ENCODE assay signal across 23 mouse cellular contexts in genomic region chr4:136898084-136898598, GRCm38 (mm10). TPM values are rescaled to one million over a fixed set of nuclear protein-coding genes. Genes with fewer than 3 reads are reported as not detected.
A peak's percentile ranks its signal among the peaks of the same experiment; 100 is the strongest.
DNase-seq lines count a peak whose midpoint lies in the region; ATAC-seq and TF ChIP-seq lines count a peak whose summit lies in the region.
"Had no signal": no experiment of that assay in that cellular context is flagged by ENCODE, and none has a peak within 500 bp of the region (broad histone marks: within the 10 kb centered on the region; RNA-seq: fewer than 3 reads in every experiment).

No protein-coding gene starts in this region.

- no peak overlapping the region for H3K4me2 ChIP-seq in hindbrain, postnatal 0 days (ENCODE audit: low read depth, low read length)
- H3K4me2 ChIP-seq in intestine, embryonic 15.5 days (replicated peaks): no peak overlapping the region
- H3K4me2 ChIP-seq in stomach, postnatal 0 days (replicated peaks; ENCODE audit: low read depth): no peak overlapping the region
- H3K4me2 ChIP-seq: forebrain, embryonic 15.5 days; heart, embryonic 12.5 days; liver, embryonic 15.5 days had no signal

- H3K4me3 ChIP-seq in hindbrain, postnatal 0 days (ENCODE audit: low read length): no peak overlapping the region
- H3K4me3 ChIP-seq in hindbrain, embryonic 10.5 days: no peak overlapping the region
- no peak overlapping the region for H3K4me3 ChIP-seq in intestine, embryonic 15.5 days (replicated peaks)
- peak overlapping the region; percentile 8; the same call in 1 of the 2 replicates for H3K4me3 ChIP-seq in stomach, postnatal 0 days (ENCODE audit: low read depth, low read length)
- H3K4me3 ChIP-seq in thymus, adult 2 months (ENCODE audit: control insufficient read depth, insufficient read depth, low read length): no peak overlapping the region
- H3K4me3 ChIP-seq: forebrain, embryonic 15.5 days; heart, embryonic 12.5 days; left cerebral cortex, adult 2 months; limb, embryonic 10.5 days; liver, embryonic 15.5 days had no signal

- WGBS in hindbrain, postnatal 0 days: 59% methylated on average over 9 of the region's 9 CpGs
- WGBS in hindbrain, embryonic 10.5 days: 72% methylated on average over 9 of the region's 9 CpGs
- WGBS in intestine, embryonic 15.5 days: 29% methylated on average over 9 of the region's 9 CpGs
- 13% methylated on average over 9 of the region's 9 CpGs for WGBS in stomach, postnatal 0 days
- WGBS in thymus, adult 2 months: 76% methylated on average over 9 of the region's 9 CpGs

- no peak for TF ChIP-seq POLR2A in thymus, adult 2 months (IDR thresholded peaks at IDR 0.05; ENCODE audit: control insufficient read depth, extremely low read depth, insufficient read depth, low read length, poor library complexity)

- H3K36me3 ChIP-seq in hindbrain, postnatal 0 days (ENCODE audit: insufficient read depth, low read length): no peaks in the 10 kb centered on the region
- no peaks in the 10 kb centered on the region for H3K36me3 ChIP-seq in hindbrain, embryonic 10.5 days
- H3K36me3 ChIP-seq in intestine, embryonic 15.5 days: no peaks in the 10 kb centered on the region
- no peaks in the 10 kb centered on the region for H3K36me3 ChIP-seq in stomach, postnatal 0 days (ENCODE audit: control insufficient read depth, insufficient read depth, low read length)
- no peaks in the 10 kb centered on the region for H3K36me3 ChIP-seq in thymus, adult 2 months (ENCODE audit: control insufficient read depth, insufficient read depth, low read length)
- H3K36me3 ChIP-seq: forebrain, embryonic 15.5 days; heart, embryonic 12.5 days; limb, embryonic 10.5 days; liver, embryonic 15.5 days had no signal

- DNase-seq in hindbrain, postnatal 0 days (ENCODE audit: low spot score): no peak
- no peak for DNase-seq in hindbrain, embryonic 10.5 days (ENCODE audit: low spot score)
- DNase-seq in retina, postnatal 1 day: peak; percentile 29
- DNase-seq in retina, embryonic 14.5 days (ENCODE audit: low spot score): no peak
- no peak for DNase-seq in stomach, postnatal 0 days (ENCODE audit: low spot score)
- DNase-seq in thymus, adult 18-20 months: no peak
- DNase-seq in thymus, adult 2 months: no peak
- DNase-seq: adrenal gland, postnatal 14 days; cerebellum, adult 11 months; cerebellum, postnatal 25 days; kidney, adult 9 months; lung, postnatal 14 days; right cerebral cortex, postnatal 4 days had no signal

- peaks cover 9% of the 10 kb centered on the region for H3K27me3 ChIP-seq in hindbrain, postnatal 0 days (ENCODE audit: insufficient read depth, low read length)
- H3K27me3 ChIP-seq in hindbrain, embryonic 10.5 days (ENCODE audit: insufficient read depth, poor library complexity, severe bottlenecking): peaks cover 66% of the 10 kb centered on the region
- H3K27me3 ChIP-seq in intestine, embryonic 15.5 days (replicated peaks): peaks cover 10% of the 10 kb centered on the region
- H3K27me3 ChIP-seq in stomach, postnatal 0 days (ENCODE audit: control insufficient read depth, insufficient read depth, low read length): no peaks in the 10 kb centered on the region
- no peaks in the 10 kb centered on the region for H3K27me3 ChIP-seq in thymus, adult 2 months (ENCODE audit: control insufficient read depth, insufficient read depth, low read length)

- TF ChIP-seq EP300 in stomach, postnatal 0 days (optimal IDR thresholded peaks at IDR 0.05): no peak

- no peaks in the 10 kb centered on the region for H3K4me1 ChIP-seq in hindbrain, postnatal 0 days (ENCODE audit: insufficient read depth, low read length)
- H3K4me1 ChIP-seq in hindbrain, embryonic 10.5 days (replicated peaks): peaks cover 17% of the 10 kb centered on the region
- no peaks in the 10 kb centered on the region; the same call in none of the 2 replicates for H3K4me1 ChIP-seq in intestine, embryonic 15.5 days (replicated peaks)
- no peaks in the 10 kb centered on the region for H3K4me1 ChIP-seq in stomach, postnatal 0 days (replicated peaks; ENCODE audit: control insufficient read depth, insufficient read depth)
- H3K4me1 ChIP-seq in thymus, adult 2 months (replicated peaks; ENCODE audit: control insufficient read depth, insufficient read depth, low read length): no peaks in the 10 kb centered on the region
- H3K4me1 ChIP-seq: liver, embryonic 15.5 days had no signal

- no peak for TF ChIP-seq CTCF in hindbrain, postnatal 0 days (IDR thresholded peaks at IDR 0.05; ENCODE audit: low read depth)
- no peak for TF ChIP-seq CTCF in stomach, postnatal 0 days (IDR thresholded peaks at IDR 0.05; ENCODE audit: low read depth)
- TF ChIP-seq CTCF in thymus, adult 2 months (IDR thresholded peaks at IDR 0.05; ENCODE audit: borderline replicate concordance, control insufficient read depth, extremely low read depth, insufficient read depth, low read length, poor library complexity): no peak

- H3K9me3 ChIP-seq in hindbrain, postnatal 0 days (ENCODE audit: low read length): no peaks in the 10 kb centered on the region
- no peaks in the 10 kb centered on the region for H3K9me3 ChIP-seq in hindbrain, embryonic 10.5 days
- no peaks in the 10 kb centered on the region for H3K9me3 ChIP-seq in intestine, embryonic 15.5 days
- no peaks in the 10 kb centered on the region for H3K9me3 ChIP-seq in stomach, postnatal 0 days (ENCODE audit: control insufficient read depth, low read length)
- H3K9me3 ChIP-seq: forebrain, embryonic 15.5 days; heart, embryonic 12.5 days; limb, embryonic 10.5 days; liver, embryonic 15.5 days had no signal

- H3K27ac ChIP-seq in hindbrain, postnatal 0 days: no peak overlapping the region; the same call in 1 of the 2 replicates
- H3K27ac ChIP-seq in hindbrain, embryonic 10.5 days: no peak overlapping the region
- no peak overlapping the region for H3K27ac ChIP-seq in intestine, embryonic 15.5 days
- no peak overlapping the region for H3K27ac ChIP-seq in stomach, postnatal 0 days (replicated peaks)
- H3K27ac ChIP-seq in thymus, adult 2 months (ENCODE audit: control insufficient read depth, insufficient read depth, low read length): no peak overlapping the region
- H3K27ac ChIP-seq: forebrain, embryonic 15.5 days; left cerebral cortex, adult 2 months; limb, embryonic 10.5 days; liver, embryonic 15.5 days had no signal

- peak overlapping the region; percentile 17; the same call in 1 of the 2 replicates for H3K9ac ChIP-seq in hindbrain, postnatal 0 days (replicated peaks; ENCODE audit: low read length)
- H3K9ac ChIP-seq in intestine, embryonic 15.5 days: no peak overlapping the region
- no peak overlapping the region for H3K9ac ChIP-seq in stomach, postnatal 0 days (ENCODE audit: low read length)
- H3K9ac ChIP-seq: forebrain, embryonic 15.5 days; heart, embryonic 12.5 days; liver, embryonic 15.5 days had no signal

- ATAC-seq in hindbrain, postnatal 0 days: no peak
- peak; percentile 66 for ATAC-seq in intestine, embryonic 15.5 days
- peak; percentile 47; the same call in 1 of the 2 replicates for ATAC-seq in stomach, postnatal 0 days (ENCODE audit: low FRiP score, low TSS enrichment)
- ATAC-seq: activated CD4-positive, CD25-positive, alpha-beta regulatory T cell, adult 4 months; forebrain, embryonic 15.5 days; hindbrain, embryonic 16.5 days had no signal

RNA-seq across cellular contexts. Expression of gene C1qa, which starts 0.5 kb away (rescaled TPM):
- 49.6 and 55.4 TPM in 2 replicates for total RNA-seq in hindbrain, postnatal 0 days (2014; rRNA removed)
- polyA plus RNA-seq in hindbrain, postnatal 0 days (2015; fragmentation: Nextera tagmentation; extraction: Ambion mirVana): 48.4 and 49.9 TPM in 2 replicates
- 4.8 and 10.8 TPM in 2 replicates for polyA plus RNA-seq in hindbrain, embryonic 10.5 days (2016; fragmentation: Nextera tagmentation; extraction: Ambion mirVana)
- 50.0 and 58.6 TPM in 2 replicates for polyA plus RNA-seq in intestine, embryonic 15.5 days (2015; fragmentation: Nextera tagmentation; extraction: Ambion mirVana)
- 49.7 and 53.0 TPM in 2 replicates for polyA plus RNA-seq in stomach, postnatal 0 days (2015; fragmentation: Nextera tagmentation; extraction: Ambion mirVana)
- polyA plus RNA-seq in thymus, adult 2 months (2012; rRNA removed): 187 and 258 TPM in 2 replicates
- total RNA-seq: megakaryocyte-erythroid progenitor cell, adult 5-6 weeks had no signal

RNA-seq across cellular contexts. Expression of gene C1qc, which starts 5.3 kb away (rescaled TPM):
- 71.8 and 90.1 TPM in 2 replicates for total RNA-seq in hindbrain, postnatal 0 days (2014; rRNA removed)
- 47.1 and 48.3 TPM in 2 replicates for polyA plus RNA-seq in hindbrain, postnatal 0 days (2015; fragmentation: Nextera tagmentation; extraction: Ambion mirVana)
- 7.5 and 18.5 TPM in 2 replicates for polyA plus RNA-seq in hindbrain, embryonic 10.5 days (2016; fragmentation: Nextera tagmentation; extraction: Ambion mirVana)
- 33.3 and 36.3 TPM in 2 replicates for polyA plus RNA-seq in intestine, embryonic 15.5 days (2015; fragmentation: Nextera tagmentation; extraction: Ambion mirVana)
- polyA plus RNA-seq in stomach, postnatal 0 days (2015; fragmentation: Nextera tagmentation; extraction: Ambion mirVana): 48.6 and 49.4 TPM in 2 replicates
- 334 and 468 TPM in 2 replicates for polyA plus RNA-seq in thymus, adult 2 months (2012; rRNA removed)
- total RNA-seq: megakaryocyte-erythroid progenitor cell, adult 5-6 weeks had no signal

RNA-seq across cellular contexts. Expression of gene C1qb, which starts 12.2 kb away (rescaled TPM):
- 65.5 and 72.0 TPM in 2 replicates for total RNA-seq in hindbrain, postnatal 0 days (2014; rRNA removed)
- 75.8 and 79.7 TPM in 2 replicates for polyA plus RNA-seq in hindbrain, postnatal 0 days (2015; fragmentation: Nextera tagmentation; extraction: Ambion mirVana)
- polyA plus RNA-seq in hindbrain, embryonic 10.5 days (2016; fragmentation: Nextera tagmentation; extraction: Ambion mirVana): 23.4 and 38.4 TPM in 2 replicates
- 67.2 and 68.8 TPM in 2 replicates for polyA plus RNA-seq in intestine, embryonic 15.5 days (2015; fragmentation: Nextera tagmentation; extraction: Ambion mirVana)
- 79.6 and 80.6 TPM in 2 replicates for polyA plus RNA-seq in stomach, postnatal 0 days (2015; fragmentation: Nextera tagmentation; extraction: Ambion mirVana)
- polyA plus RNA-seq in thymus, adult 2 months (2012; rRNA removed): 266 and 395 TPM in 2 replicates
- total RNA-seq: megakaryocyte-erythroid progenitor cell, adult 5-6 weeks had no signal

RNA-seq across cellular contexts. Expression of gene Epha8, which starts 58.5 kb away (rescaled TPM):
- 52.9 and 59.3 TPM in 2 replicates for total RNA-seq in hindbrain, postnatal 0 days (2014; rRNA removed)
- polyA plus RNA-seq in hindbrain, postnatal 0 days (2015; fragmentation: Nextera tagmentation; extraction: Ambion mirVana): 13.3 and 14.2 TPM in 2 replicates
- 2.4 and 4.6 TPM in 2 replicates for polyA plus RNA-seq in hindbrain, embryonic 10.5 days (2016; fragmentation: Nextera tagmentation; extraction: Ambion mirVana)
- 0.80 and 0.84 TPM in 2 replicates for polyA plus RNA-seq in intestine, embryonic 15.5 days (2015; fragmentation: Nextera tagmentation; extraction: Ambion mirVana)
- polyA plus RNA-seq in stomach, postnatal 0 days (2015; fragmentation: Nextera tagmentation; extraction: Ambion mirVana): 0.11 and 0.16 TPM in 2 replicates
- polyA plus RNA-seq in thymus, adult 2 months (2012; rRNA removed): 0.24 and 0.38 TPM in 2 replicates
- total RNA-seq: heart, postnatal 25 days; megakaryocyte-erythroid progenitor cell, adult 5-6 weeks had no signal
- polyA plus RNA-seq: activated CD4-positive, CD25-positive, alpha-beta regulatory T cell, adult 4 months had no signal
